Mouse (Mus musculus): ENCODE data around the gene Dagla. TPM values are rescaled to one million over a fixed set of nuclear protein-coding genes. Genes with fewer than 3 reads are reported as not detected.
A peak's percentile ranks its signal among the peaks of the same experiment; 100 is the strongest.

Dagla gene
- polyA plus RNA-seq, 1 experiment from 2014 or later, result 1.3 TPM

- WGBS, result 88% methylated on average over 10 of the region's 10 CpGs
Observed at GRCm38 (mm10) chr19:10267953-10268352, 36.7 kb downstream of the Dagla start.

GRCm38 (mm10) chr19:10267057-10267456 is 37.6 kb downstream of the Dagla start:
- DNase-seq (ENCODE audit: low spot score, missing footprints) (no peak), ATAC-seq (ENCODE audit: low FRiP score) (peak; percentile 64)
- no peaks in the 10 kb centered on the region for H3K9me3 ChIP-seq (ENCODE audit: control insufficient read depth, low read length)
- H3K36me3 ChIP-seq (ENCODE audit: control insufficient read depth, insufficient read depth, low read length), result no peaks in the 10 kb centered on the region
- peaks cover 11% of the 10 kb centered on the region for H3K4me1 ChIP-seq (ENCODE audit: control insufficient read depth, insufficient read depth, low read length)
- no peaks in the 10 kb centered on the region for H3K27me3 ChIP-seq (ENCODE audit: control insufficient read depth, insufficient read depth, low read length)
- 16% methylated on average over 15 of the region's 15 CpGs for WGBS
- no peak overlapping the region for H3K27ac ChIP-seq (ENCODE audit: low read depth, low read length)
- H3K4me3 ChIP-seq (ENCODE audit: low read depth, low read length), result no peak overlapping the region
- no peak overlapping the region for H3K4me2 ChIP-seq
- H3K9ac ChIP-seq (ENCODE audit: low read length), result no peak overlapping the region

More at GRCm38 (mm10) chr19:10267953-10268352, 36.7 kb downstream of the Dagla start:
- Histone ChIP-seq H3K9me3 (ENCODE audit: control insufficient read depth, low read length) (no peaks in the 10 kb centered on the region), H3K4me3 (ENCODE audit: low read depth, low read length) (no peak overlapping the region), H3K9ac (ENCODE audit: low read length) (no peak overlapping the region), H3K27me3 (ENCODE audit: control insufficient read depth, insufficient read depth, low read length) (no peaks in the 10 kb centered on the region), H3K27ac (ENCODE audit: low read depth, low read length) (no peak overlapping the region), H3K4me2 (no peak overlapping the region), H3K36me3 (ENCODE audit: control insufficient read depth, insufficient read depth, low read length) (no peaks in the 10 kb centered on the region), H3K4me1 (ENCODE audit: control insufficient read depth, insufficient read depth, low read length) (peaks cover 13% of the 10 kb centered on the region)
- ATAC-seq (ENCODE audit: low FRiP score) (no peak), DNase-seq (ENCODE audit: low spot score, missing footprints) (no peak)

- no peaks in the 10 kb centered on the region for H3K27me3 ChIP-seq (ENCODE audit: control insufficient read depth, insufficient read depth, low read length)
- no peaks in the 10 kb centered on the region for H3K36me3 ChIP-seq (ENCODE audit: control insufficient read depth, insufficient read depth, low read length)
- ATAC-seq (ENCODE audit: low FRiP score) (peak; percentile 57), DNase-seq (ENCODE audit: low spot score, missing footprints) (peak; percentile 94)
- H3K4me3 ChIP-seq (ENCODE audit: low read depth, low read length), result no peak overlapping the region
- H3K4me2 ChIP-seq, result no peak overlapping the region
- no peak overlapping the region for H3K9ac ChIP-seq (ENCODE audit: low read length)
- no peak overlapping the region for H3K27ac ChIP-seq (ENCODE audit: low read depth, low read length)
- H3K9me3 ChIP-seq (ENCODE audit: control insufficient read depth, low read length), result no peaks in the 10 kb centered on the region
- 27% methylated on average over 14 of the region's 14 CpGs for WGBS
- peaks cover 11% of the 10 kb centered on the region for H3K4me1 ChIP-seq (ENCODE audit: control insufficient read depth, insufficient read depth, low read length)
Observed at GRCm38 (mm10) chr19:10266196-10266850, 38.4 kb downstream of the Dagla start.

- Histone ChIP-seq H3K27ac (ENCODE audit: low read depth, low read length) (no peak overlapping the region), H3K9ac (ENCODE audit: low read length) (no peak overlapping the region)
Observed at GRCm38 (mm10) chr19:10261369-10261768, 43.3 kb downstream of the Dagla start.

GRCm38 (mm10) chr19:10258279-10259011 is 46.2 kb downstream of the Dagla start:
- ATAC-seq (ENCODE audit: low FRiP score), result peak; percentile 74
- WGBS, result 26% methylated on average over 6 of the region's 6 CpGs

More at GRCm38 (mm10) chr19:10261369-10261768, 43.3 kb downstream of the Dagla start:
- H3K27me3 ChIP-seq (ENCODE audit: control insufficient read depth, insufficient read depth, low read length), result no peaks in the 10 kb centered on the region
- ATAC-seq (ENCODE audit: low FRiP score) (no peak), DNase-seq (ENCODE audit: low spot score, missing footprints) (no peak)
- WGBS, result 81% methylated on average over 7 of the region's 7 CpGs
- H3K4me2 ChIP-seq, result no peak overlapping the region
- no peaks in the 10 kb centered on the region for H3K36me3 ChIP-seq (ENCODE audit: control insufficient read depth, insufficient read depth, low read length)
- H3K9me3 ChIP-seq (ENCODE audit: control insufficient read depth, low read length), result no peaks in the 10 kb centered on the region
- peaks cover 4% of the 10 kb centered on the region; the same call in 1 of the 2 replicates for H3K4me1 ChIP-seq (ENCODE audit: control insufficient read depth, insufficient read depth, low read length)
- no peak overlapping the region for H3K4me3 ChIP-seq (ENCODE audit: low read depth, low read length)

GRCm38 (mm10) chr19:10248128-10248527 is 56.5 kb downstream of the Dagla start:
- no peaks in the 10 kb centered on the region for H3K9me3 ChIP-seq (ENCODE audit: control insufficient read depth, low read length)
- no peak overlapping the region for H3K27ac ChIP-seq (ENCODE audit: low read depth, low read length)
- WGBS, result 60% methylated on average over 20 of the region's 20 CpGs
- ATAC-seq (ENCODE audit: low FRiP score), result no peak
- H3K4me1 ChIP-seq (ENCODE audit: control insufficient read depth, insufficient read depth, low read length), result peaks cover 4% of the 10 kb centered on the region
- H3K4me3 ChIP-seq (ENCODE audit: low read depth, low read length), result no peak overlapping the region
- H3K9ac ChIP-seq (ENCODE audit: low read length), result no peak overlapping the region
- no peaks in the 10 kb centered on the region for H3K27me3 ChIP-seq (ENCODE audit: control insufficient read depth, insufficient read depth, low read length)
- no peaks in the 10 kb centered on the region for H3K36me3 ChIP-seq (ENCODE audit: control insufficient read depth, insufficient read depth, low read length)
- no peak for DNase-seq (ENCODE audit: low spot score, missing footprints)
- no peak overlapping the region for H3K4me2 ChIP-seq

More at GRCm38 (mm10) chr19:10258279-10259011, 46.2 kb downstream of the Dagla start:
- no peaks in the 10 kb centered on the region for H3K9me3 ChIP-seq (ENCODE audit: control insufficient read depth, low read length)
- H3K27ac ChIP-seq (ENCODE audit: low read depth, low read length), result no peak overlapping the region
- H3K4me1 ChIP-seq (ENCODE audit: control insufficient read depth, insufficient read depth, low read length), result no peaks in the 10 kb centered on the region
- no peak overlapping the region for H3K9ac ChIP-seq (ENCODE audit: low read length)
- H3K4me2 ChIP-seq, result no peak overlapping the region
- no peaks in the 10 kb centered on the region for H3K27me3 ChIP-seq (ENCODE audit: control insufficient read depth, insufficient read depth, low read length)
- H3K36me3 ChIP-seq (ENCODE audit: control insufficient read depth, insufficient read depth, low read length), result no peaks in the 10 kb centered on the region
- H3K4me3 ChIP-seq (ENCODE audit: low read depth, low read length), result no peak overlapping the region
- DNase-seq (ENCODE audit: low spot score, missing footprints), result peak; percentile 96

GRCm38 (mm10) chr19:10247165-10247564 is 57.5 kb downstream of the Dagla start:
- H3K9me3 ChIP-seq (ENCODE audit: control insufficient read depth, low read length), result no peaks in the 10 kb centered on the region
- no peaks in the 10 kb centered on the region for H3K36me3 ChIP-seq (ENCODE audit: control insufficient read depth, insufficient read depth, low read length)
- H3K4me3 ChIP-seq (ENCODE audit: low read depth, low read length), result no peak overlapping the region
- no peaks in the 10 kb centered on the region for H3K27me3 ChIP-seq (ENCODE audit: control insufficient read depth, insufficient read depth, low read length)
- no peak overlapping the region for H3K9ac ChIP-seq (ENCODE audit: low read length)
- H3K4me1 ChIP-seq (ENCODE audit: control insufficient read depth, insufficient read depth, low read length), result peaks cover 10% of the 10 kb centered on the region
- no peak for DNase-seq (ENCODE audit: low spot score, missing footprints)
- no peak for ATAC-seq (ENCODE audit: low FRiP score)
- no peak overlapping the region for H3K27ac ChIP-seq (ENCODE audit: low read depth, low read length)
- H3K4me2 ChIP-seq, result no peak overlapping the region
- WGBS, result 40% methylated on average over 6 of the region's 6 CpGs

- Histone ChIP-seq H3K36me3 (ENCODE audit: control insufficient read depth, insufficient read depth, low read length) (no peaks in the 10 kb centered on the region), H3K4me2 (no peak overlapping the region), H3K27me3 (ENCODE audit: control insufficient read depth, insufficient read depth, low read length) (peaks cover 8% of the 10 kb centered on the region; the same call in 1 of the 2 replicates), H3K9ac (ENCODE audit: low read length) (no peak overlapping the region), H3K4me3 (ENCODE audit: low read depth, low read length) (no peak overlapping the region), H3K4me1 (ENCODE audit: control insufficient read depth, insufficient read depth, low read length) (peaks cover 13% of the 10 kb centered on the region), H3K9me3 (ENCODE audit: control insufficient read depth, low read length) (no peaks in the 10 kb centered on the region), H3K27ac (ENCODE audit: low read depth, low read length) (no peak overlapping the region)
- DNase-seq (ENCODE audit: low spot score, missing footprints) (no peak), ATAC-seq (ENCODE audit: low FRiP score) (no peak)
- 7% methylated on average over 3 of the region's 3 CpGs for WGBS
Observed at GRCm38 (mm10) chr19:10244183-10244582, 60.5 kb downstream of the Dagla start.

- ATAC-seq (ENCODE audit: low FRiP score), result peak; percentile 26; the same call in 1 of the 2 replicates
- Histone ChIP-seq H3K9me3 (ENCODE audit: control insufficient read depth, low read length) (no peaks in the 10 kb centered on the region), H3K4me3 (ENCODE audit: low read depth, low read length) (no peak overlapping the region), H3K27ac (ENCODE audit: low read depth, low read length) (no peak overlapping the region), H3K36me3 (ENCODE audit: control insufficient read depth, insufficient read depth, low read length) (no peaks in the 10 kb centered on the region), H3K4me2 (no peak overlapping the region), H3K27me3 (ENCODE audit: control insufficient read depth, insufficient read depth, low read length) (peaks cover 8% of the 10 kb centered on the region; the same call in 1 of the 2 replicates), H3K9ac (ENCODE audit: low read length) (peak overlapping the region; percentile 13; the same call in 1 of the 2 replicates), H3K4me1 (ENCODE audit: control insufficient read depth, insufficient read depth, low read length) (peaks cover 13% of the 10 kb centered on the region)
- WGBS, result 6% methylated on average over 8 of the region's 8 CpGs
- DNase-seq (ENCODE audit: low spot score, missing footprints), result peak; percentile 83
Observed at GRCm38 (mm10) chr19:10242916-10243315, 61.8 kb downstream of the Dagla start.

Data from midbrain, embryonic 11.5 days (tissue).